Mouse (Mus musculus) intestine, embryonic 16.5 days (tissue): ENCODE measurements at regions not wholly inside any gene's neighbourhood (a gene's known extent, or its start where the extent isn't known, plus 50 kb on each side); places are given as distances from the start of the nearest gene placed in this dataset.

Experiments
- ATAC-seq: fragments of 200-750 bp; cut with Nextera tagmentation; 2 replicates; pipeline ENCODE4 v1.8.0; 2017; ENCODE audit warnings: moderate TSS enrichment, moderate library complexity
- H3K27ac ChIP-seq: fragments of 300-500 bp; sonication (generic); 2 replicates; pipeline ENCODE4 v1.5.1; 2014; ENCODE audit warnings: mild to moderate bottlenecking, low read length
- H3K27me3 ChIP-seq: fragments of 300-500 bp; sonication (generic); replicated peaks from 2 replicates; pipeline ENCODE4 v1.6.1; 2014; ENCODE audit warnings: low read length, control low read depth, mixed read lengths; ENCODE audit not compliant: control insufficient read depth, insufficient read depth
- H3K36me3 ChIP-seq: fragments of 300-500 bp; sonication (generic); 2 replicates; pipeline ENCODE4 v1.6.1; 2014; ENCODE audit warnings: low read length, control low read depth; ENCODE audit not compliant: control insufficient read depth, insufficient read depth
- H3K4me1 ChIP-seq: fragments of 300-500 bp; sonication (generic); 2 replicates; pipeline ENCODE4 v1.6.1; 2014; ENCODE audit warnings: low read length, control low read depth, mixed read lengths; ENCODE audit not compliant: control insufficient read depth, insufficient read depth
- H3K4me2 ChIP-seq: fragments of 300-500 bp; sonication (generic); 2 replicates; pipeline ENCODE4 v1.6.1; 2014; ENCODE audit warnings: low read depth, low read length, control low read depth
- H3K4me3 ChIP-seq: fragments of 300-500 bp; sonication (generic); 2 replicates; pipeline ENCODE4 v1.5.1; 2014; ENCODE audit warnings: mild to moderate bottlenecking, low read length
- H3K9ac ChIP-seq: fragments of 300-500 bp; sonication (generic); 2 replicates; pipeline ENCODE4 v1.6.1; 2014; ENCODE audit warnings: low read depth, low read length
- H3K9me3 ChIP-seq: fragments of 300-500 bp; sonication (generic); 2 replicates; pipeline ENCODE4 v1.6.1; 2016; ENCODE audit warnings: low read length, control low read depth; ENCODE audit not compliant: control insufficient read depth
- WGBS: fragments of 180-500 bp; shearing (Covaris S2); extraction: QIAGEN DNeasy Blood & Tissue Kit; methylation state at CpG from one replicate; pipeline ENCODE4 v1.1.7; 2014; 5-methylcytosine and 5-hydroxymethylcytosine counted together

DNA sequence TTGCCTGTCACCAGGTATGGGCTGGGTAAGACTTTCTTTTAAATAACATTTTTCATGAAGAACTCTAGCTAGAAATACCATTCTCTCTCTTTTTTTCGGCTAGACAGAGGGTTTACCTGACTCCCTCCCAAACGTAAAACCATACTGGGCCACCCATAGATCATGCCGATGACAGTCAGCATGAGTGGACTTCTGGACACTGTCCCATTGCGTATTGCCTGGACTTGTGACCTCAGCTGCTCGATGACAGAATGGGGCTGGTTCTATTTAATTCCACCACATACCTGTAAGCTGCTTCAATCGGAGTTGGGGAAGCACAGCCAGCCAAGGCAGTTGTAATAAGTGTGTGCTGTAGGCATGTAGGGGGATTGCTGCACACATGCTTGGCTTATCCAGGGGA is 268.8 kb upstream of the Pcsk5 start:
- 75% methylated on average over 6 of the region's 6 CpGs for WGBS
- ATAC-seq = no peak
- Histone ChIP-seq H3K27me3 (no peaks in the 10 kb centered on the region), H3K9me3 (no peaks in the 10 kb centered on the region), H3K36me3 (no peaks in the 10 kb centered on the region), H3K4me3 (no peak overlapping the region), H3K4me2 (no peak overlapping the region), H3K9ac (no peak overlapping the region), H3K27ac (no peak overlapping the region), H3K4me1 (no peaks in the 10 kb centered on the region)

DNA sequence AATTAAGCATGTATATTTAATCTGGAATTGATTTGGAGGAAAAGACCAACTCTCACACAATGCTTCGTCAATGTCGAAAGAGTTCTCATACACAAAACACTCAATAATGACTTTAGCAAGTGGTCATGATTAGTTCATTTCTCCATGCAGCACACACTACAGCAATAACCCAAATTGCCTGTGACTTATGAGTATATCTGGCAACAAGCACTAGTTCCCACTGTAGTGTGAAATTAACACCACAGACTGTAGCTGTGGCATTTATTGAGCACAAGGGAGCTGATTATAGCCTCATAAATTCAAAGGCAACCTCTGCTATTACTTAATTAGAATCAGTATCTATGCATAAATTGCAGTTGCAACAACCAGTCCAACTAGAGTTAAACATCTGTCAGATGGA is 267.2 kb upstream of the Pcsk5 start:
- H3K27me3 ChIP-seq = no peaks in the 10 kb centered on the region
- no peak overlapping the region for H3K4me2 ChIP-seq
- H3K9ac ChIP-seq = no peak overlapping the region
- ATAC-seq = no peak
- no peaks in the 10 kb centered on the region for H3K4me1 ChIP-seq
- no peak overlapping the region for H3K4me3 ChIP-seq
- H3K9me3 ChIP-seq = no peaks in the 10 kb centered on the region
- WGBS = 89% methylated on average over 2 of the region's 2 CpGs
- H3K27ac ChIP-seq = no peak overlapping the region
- H3K36me3 ChIP-seq = no peaks in the 10 kb centered on the region

DNA sequence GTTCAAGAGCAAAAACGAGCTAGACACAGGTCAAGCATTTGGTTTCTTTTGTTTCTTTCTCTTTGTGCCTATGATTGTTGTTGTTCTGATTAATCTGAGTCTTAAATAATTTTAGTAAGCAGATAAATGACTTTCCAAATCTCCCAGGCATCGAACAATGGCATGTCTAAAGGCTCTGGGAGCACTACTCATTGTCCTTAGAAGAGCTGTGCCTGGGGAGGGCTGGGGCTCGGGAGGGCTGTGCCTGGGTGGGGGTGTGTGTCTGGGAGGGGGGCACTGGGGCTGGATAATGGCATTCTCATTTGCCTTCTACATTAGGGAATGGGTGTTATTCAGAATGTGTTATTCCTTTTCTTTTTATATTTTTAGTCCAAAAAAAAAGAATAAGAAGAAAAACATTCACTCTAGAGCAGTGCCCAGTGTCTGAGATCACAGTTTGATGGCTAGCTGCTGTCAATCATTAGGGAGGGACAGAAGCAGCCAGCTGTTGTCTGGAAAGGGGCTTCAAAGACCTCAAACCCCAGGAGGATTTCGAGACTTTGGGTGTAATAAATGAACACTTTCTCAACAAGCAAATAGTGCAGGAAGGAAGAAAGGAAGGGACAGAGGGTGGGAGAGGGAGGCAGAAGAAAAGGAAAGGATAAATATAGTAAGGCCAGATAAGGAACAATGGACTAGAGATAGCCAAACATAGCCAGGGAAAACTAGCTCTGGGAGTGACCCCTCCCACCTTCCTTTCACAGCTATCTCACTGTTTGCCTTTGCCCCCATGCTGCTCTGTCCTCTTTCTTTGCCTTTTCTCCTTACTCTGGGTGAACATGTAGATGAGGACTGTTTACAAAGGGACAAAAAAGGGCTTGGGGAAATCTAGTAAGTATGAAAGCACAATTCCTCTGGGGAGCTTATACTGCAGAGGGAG is 264.2 kb upstream of the Pcsk5 start:
- Histone ChIP-seq H3K9me3 (no peaks in the 10 kb centered on the region), H3K27me3 (no peaks in the 10 kb centered on the region), H3K27ac (no peak overlapping the region), H3K4me2 (no peak overlapping the region), H3K4me3 (no peak overlapping the region), H3K4me1 (no peaks in the 10 kb centered on the region), H3K36me3 (no peaks in the 10 kb centered on the region), H3K9ac (no peak overlapping the region)
- no peak for ATAC-seq
- WGBS = 34% methylated on average over 4 of the region's 4 CpGs

DNA sequence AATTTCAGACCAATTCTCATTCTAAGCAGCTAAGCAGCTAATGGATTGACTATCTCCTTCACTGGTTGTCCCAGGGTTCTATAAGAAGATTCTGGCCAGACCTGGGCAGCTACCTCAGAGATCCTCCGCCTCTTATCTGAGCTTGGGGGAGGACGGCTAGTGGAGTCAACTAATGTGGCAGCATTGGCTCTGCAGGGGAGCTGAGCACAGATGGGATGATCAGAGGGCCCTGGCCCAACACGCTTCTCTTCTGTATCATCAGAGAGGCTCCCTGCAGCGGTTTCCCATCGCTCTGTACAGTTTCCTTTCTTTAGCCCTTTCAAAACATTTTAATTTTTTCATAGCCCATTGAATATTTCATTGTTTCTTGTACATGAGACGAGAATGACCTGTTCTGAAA is 245.9 kb upstream of the Pcsk5 start:
- no peak overlapping the region for H3K4me3 ChIP-seq
- ATAC-seq = no peak
- H3K4me1 ChIP-seq = no peaks in the 10 kb centered on the region
- H3K9me3 ChIP-seq = no peaks in the 10 kb centered on the region
- H3K9ac ChIP-seq = no peak overlapping the region
- WGBS = 74% methylated on average over 6 of the region's 6 CpGs
- H3K4me2 ChIP-seq = no peak overlapping the region
- H3K27ac ChIP-seq = no peak overlapping the region
- H3K36me3 ChIP-seq = no peaks in the 10 kb centered on the region
- H3K27me3 ChIP-seq = no peaks in the 10 kb centered on the region

DNA sequence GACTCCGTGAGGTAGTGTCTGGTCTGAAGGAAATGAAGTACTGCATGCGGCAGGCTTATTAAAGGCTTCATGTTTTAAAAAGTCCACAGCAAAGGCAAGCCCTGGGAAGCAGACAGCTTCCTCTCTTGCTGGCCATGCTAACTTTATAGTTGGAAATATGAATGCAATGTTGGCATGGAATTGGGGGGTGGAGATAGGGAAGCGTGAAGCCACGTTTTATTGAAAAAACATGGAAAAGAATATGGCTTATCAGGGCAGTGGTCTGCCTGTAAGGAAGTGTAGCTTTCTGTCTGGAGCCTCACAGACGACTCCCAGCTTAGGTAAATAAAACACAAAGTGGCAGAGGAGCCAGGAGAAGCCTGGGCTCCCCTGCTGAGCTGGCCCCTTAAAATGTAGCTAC is 231.5 kb upstream of the Pcsk5 start:
- Histone ChIP-seq H3K4me1 (no peaks in the 10 kb centered on the region), H3K27ac (no peak overlapping the region), H3K9ac (no peak overlapping the region), H3K9me3 (no peaks in the 10 kb centered on the region), H3K4me3 (no peak overlapping the region), H3K36me3 (no peaks in the 10 kb centered on the region), H3K27me3 (no peaks in the 10 kb centered on the region), H3K4me2 (no peak overlapping the region)
- ATAC-seq = no peak
- WGBS = 48% methylated on average over 5 of the region's 5 CpGs

DNA sequence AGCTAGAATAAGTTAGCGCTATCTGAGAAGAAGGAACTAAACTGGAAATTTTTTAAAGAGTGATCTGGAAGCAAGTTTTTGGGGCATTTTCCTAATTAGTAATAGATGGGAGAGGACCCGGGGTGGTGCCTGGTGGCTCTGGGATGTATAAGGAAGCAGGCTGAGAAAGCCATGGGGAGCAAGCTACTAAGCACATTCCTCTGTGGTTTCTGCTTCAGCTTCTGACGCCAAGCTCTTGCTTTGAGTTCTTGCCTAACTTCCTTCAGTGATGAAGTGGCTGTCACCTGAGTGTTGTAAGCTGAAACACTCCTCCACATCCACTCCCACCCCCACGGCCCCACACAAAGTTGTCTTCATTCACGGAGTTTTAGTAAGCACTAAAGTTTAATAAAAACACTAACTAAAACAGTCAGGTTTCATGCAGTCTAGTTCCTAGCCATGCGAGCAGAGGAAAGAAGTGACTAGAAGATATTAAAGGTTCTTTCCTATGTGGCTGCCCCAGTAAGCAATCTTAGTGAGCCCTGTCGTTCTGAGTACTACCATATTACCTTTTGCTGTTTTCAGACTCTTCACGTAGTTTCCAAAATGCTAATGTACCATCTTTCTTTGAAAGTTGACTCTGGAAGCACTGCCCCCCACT is 230.5 kb upstream of the Pcsk5 start:
- Histone ChIP-seq H3K27me3 (no peaks in the 10 kb centered on the region), H3K27ac (no peak overlapping the region), H3K9ac (no peak overlapping the region), H3K9me3 (no peaks in the 10 kb centered on the region), H3K36me3 (no peaks in the 10 kb centered on the region), H3K4me3 (no peak overlapping the region), H3K4me2 (no peak overlapping the region), H3K4me1 (no peaks in the 10 kb centered on the region)
- ATAC-seq = no peak
- WGBS = 71% methylated on average over 8 of the region's 8 CpGs

DNA sequence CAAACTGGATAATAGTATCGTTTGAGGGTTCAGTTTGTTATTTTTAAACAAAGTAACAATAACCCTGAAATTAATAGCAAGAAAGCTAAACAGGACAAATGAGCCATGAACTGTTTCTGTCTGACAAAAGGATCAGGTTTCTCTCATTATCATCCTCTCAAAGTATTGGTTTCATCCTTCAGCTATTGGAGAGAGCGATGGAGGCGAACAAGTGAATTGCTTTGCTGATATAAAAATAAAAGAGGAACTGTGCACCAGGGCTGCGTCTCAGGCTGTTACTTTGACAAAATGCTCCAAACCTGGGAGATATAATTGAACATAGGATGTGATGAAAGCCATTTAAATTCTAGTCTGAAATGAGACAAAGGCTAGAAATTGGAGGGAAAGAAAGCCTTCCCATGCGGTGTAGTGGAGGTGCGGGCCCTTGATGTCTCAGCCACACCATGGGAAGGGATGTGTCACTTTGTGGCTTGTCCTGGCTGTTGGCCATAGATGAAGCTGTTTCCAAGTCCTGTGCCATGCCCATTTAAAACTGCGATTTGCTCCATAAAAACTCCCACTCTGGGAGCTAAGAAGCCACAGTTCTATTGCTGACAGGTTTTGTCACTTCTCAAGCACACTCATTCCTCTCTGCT is 219.9 kb upstream of the Pcsk5 start:
- H3K27ac ChIP-seq = no peak overlapping the region
- H3K4me3 ChIP-seq = no peak overlapping the region
- no peak overlapping the region for H3K4me2 ChIP-seq
- no peak overlapping the region for H3K9ac ChIP-seq
- H3K9me3 ChIP-seq = no peaks in the 10 kb centered on the region
- H3K4me1 ChIP-seq = no peaks in the 10 kb centered on the region
- H3K27me3 ChIP-seq = no peaks in the 10 kb centered on the region
- no peak for ATAC-seq
- 90% methylated on average over 7 of the region's 7 CpGs for WGBS
- H3K36me3 ChIP-seq = no peaks in the 10 kb centered on the region

DNA sequence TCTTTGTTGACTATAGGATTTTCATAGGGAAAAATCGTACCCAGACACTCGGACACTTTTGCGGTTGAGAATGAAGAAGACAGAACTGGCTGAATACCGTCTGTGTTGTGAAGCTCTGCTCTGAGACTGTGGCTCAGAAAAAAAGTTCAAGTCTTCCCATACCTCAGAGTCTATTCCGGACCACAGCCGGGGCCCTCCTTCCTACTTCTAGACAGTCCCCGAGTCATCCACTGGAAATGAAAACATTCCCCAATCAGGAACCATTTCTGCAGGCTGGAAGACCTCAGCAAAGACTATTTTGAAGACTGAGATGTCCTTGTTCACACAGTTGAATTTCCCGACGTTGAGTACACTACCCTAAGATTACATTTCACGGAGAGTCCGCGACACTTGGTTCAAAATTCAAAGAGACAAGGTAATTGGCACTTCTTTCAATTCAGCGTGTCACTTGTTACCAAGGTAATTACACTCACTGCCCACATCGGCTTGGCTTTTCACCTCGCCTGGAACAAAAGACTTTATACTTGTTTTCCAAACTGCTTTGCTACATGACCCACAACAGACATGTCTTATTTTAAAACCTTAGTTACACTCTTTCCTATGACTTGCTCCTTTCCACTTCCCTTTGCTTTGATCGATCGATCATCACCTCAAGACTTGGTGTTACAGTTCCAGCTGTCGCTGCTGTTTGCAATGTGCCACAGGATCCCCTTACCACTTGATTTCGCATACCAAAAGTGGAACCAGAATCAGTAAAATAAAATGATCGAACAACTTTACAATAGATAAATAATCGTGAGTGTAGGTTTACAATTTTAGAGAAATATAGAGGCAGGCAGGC is 219.2 kb upstream of the Pcsk5 start:
- no peak overlapping the region for H3K4me3 ChIP-seq
- ATAC-seq = no peak
- 80% methylated on average over 21 of the region's 21 CpGs for WGBS
- no peaks in the 10 kb centered on the region for H3K36me3 ChIP-seq
- H3K4me1 ChIP-seq = no peaks in the 10 kb centered on the region
- H3K9ac ChIP-seq = no peak overlapping the region
- H3K9me3 ChIP-seq = no peaks in the 10 kb centered on the region
- no peak overlapping the region for H3K4me2 ChIP-seq
- H3K27me3 ChIP-seq = no peaks in the 10 kb centered on the region
- no peak overlapping the region for H3K27ac ChIP-seq

DNA sequence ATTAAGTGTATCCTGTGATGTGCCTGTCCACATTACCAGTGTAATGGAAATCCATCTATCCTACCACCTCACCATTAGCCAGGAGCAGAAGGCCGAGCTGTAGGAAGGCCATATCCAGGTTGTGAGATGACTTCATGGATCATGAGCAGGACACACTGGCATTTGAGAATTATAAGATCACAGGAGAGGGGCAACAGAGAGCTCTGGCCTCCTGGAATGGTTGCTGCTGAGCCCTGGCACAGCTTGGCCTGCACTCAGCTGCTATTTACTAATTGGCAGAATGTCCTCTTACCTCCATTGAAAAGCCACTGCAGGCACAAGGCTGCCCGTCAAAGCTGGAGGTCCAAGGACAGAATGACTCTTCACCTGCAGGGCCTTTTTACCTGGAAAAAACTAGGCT is 212.9 kb upstream of the Pcsk5 start:
- no peaks in the 10 kb centered on the region for H3K36me3 ChIP-seq
- no peak overlapping the region for H3K4me3 ChIP-seq
- no peak for ATAC-seq
- no peak overlapping the region for H3K27ac ChIP-seq
- no peaks in the 10 kb centered on the region for H3K9me3 ChIP-seq
- no peak overlapping the region for H3K4me2 ChIP-seq
- WGBS = 88% methylated on average over 2 of the region's 2 CpGs
- H3K4me1 ChIP-seq = no peaks in the 10 kb centered on the region
- no peak overlapping the region for H3K9ac ChIP-seq
- no peaks in the 10 kb centered on the region for H3K27me3 ChIP-seq
